Mouse (Mus musculus) MEL-GATA-1-ER (cell line): ENCODE data around the gene Dcp1b.
A peak's percentile ranks its signal among the peaks of the same experiment; 100 is the strongest.
"Not testable (repeated sequence)": the region's sequence is repeated elsewhere in the genome, so short reads cannot be mapped to it uniquely, and the experiment has no call there.

Source experiments
- DNase-seq: peaks from one replicate; pipeline ENCODE4 v3.0.0-alpha.2; 2012; ENCODE audit warnings: low read depth; ENCODE audit errors: extremely low read depth

Gene Dcp1b

DNA sequence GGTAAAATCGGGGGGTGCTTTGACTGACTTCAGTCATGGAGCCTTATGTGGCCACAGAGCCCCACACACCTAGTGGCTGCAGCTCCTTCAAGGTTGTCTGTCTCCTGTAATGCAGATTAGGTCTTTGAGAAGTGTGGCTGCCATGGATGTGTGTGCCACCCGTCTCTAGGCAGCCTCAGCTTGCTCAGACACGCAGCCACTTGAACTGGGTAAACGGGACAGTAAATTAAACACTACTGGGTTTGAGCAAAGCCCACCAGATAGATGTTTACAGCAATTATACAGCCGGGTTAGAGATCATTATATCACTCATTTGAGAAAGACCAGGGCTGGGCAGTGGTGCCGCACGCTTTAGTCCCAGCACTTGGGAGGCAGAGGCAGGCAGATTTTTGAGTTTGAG lies 19.5 kb downstream of the Dcp1b start:
- no peak for DNase-seq

DNA sequence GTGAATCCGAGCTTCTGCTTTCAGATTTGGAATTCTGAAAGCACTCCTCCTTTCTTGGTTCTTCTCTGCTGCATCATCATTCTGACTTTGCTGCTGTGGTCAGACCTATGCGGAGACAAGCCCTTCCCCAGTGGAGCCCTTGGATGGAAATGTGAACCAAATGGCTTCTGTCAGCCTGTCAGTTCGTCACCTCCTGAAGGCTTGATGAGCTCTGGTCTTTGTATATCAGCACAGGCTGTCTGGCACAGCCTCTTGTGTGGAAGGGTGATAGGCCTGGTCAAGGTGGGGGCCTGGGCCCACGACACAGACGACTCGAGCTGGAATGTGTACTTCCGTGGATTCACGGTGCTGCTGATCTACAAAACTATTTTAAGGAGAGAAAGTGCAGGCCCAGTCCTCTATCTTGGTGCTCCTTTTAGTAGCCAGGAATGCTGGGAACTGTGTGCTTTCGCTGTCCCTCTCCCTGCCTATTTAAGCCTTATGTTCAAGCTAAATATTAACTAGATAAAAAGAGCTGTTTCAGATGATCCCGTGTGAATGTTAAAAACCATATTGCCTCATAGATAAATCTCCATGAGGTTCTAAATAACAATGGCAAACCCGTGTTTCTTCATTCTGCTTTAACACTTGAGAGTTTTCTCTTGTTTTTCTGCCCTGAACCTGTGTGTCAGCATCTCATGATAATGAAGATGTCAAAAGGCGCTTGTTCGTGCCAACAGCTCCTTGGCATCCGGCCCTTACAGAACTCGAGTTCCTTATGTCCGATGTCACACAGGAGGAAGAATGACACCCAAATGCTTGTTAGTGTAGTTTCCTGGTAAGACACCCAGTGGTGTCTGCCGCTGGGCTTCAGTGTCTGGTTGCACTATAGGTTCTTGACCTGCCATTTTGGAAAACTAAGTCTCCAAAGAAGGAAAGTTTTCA lies 21.6 kb downstream of the Dcp1b start, which contains the start of gene Cacna1c:
Gene Cacna1c (minus strand): TSS at position 37 of the 924 bp plus-strand sequence.
- DNase-seq = no peak

DNA sequence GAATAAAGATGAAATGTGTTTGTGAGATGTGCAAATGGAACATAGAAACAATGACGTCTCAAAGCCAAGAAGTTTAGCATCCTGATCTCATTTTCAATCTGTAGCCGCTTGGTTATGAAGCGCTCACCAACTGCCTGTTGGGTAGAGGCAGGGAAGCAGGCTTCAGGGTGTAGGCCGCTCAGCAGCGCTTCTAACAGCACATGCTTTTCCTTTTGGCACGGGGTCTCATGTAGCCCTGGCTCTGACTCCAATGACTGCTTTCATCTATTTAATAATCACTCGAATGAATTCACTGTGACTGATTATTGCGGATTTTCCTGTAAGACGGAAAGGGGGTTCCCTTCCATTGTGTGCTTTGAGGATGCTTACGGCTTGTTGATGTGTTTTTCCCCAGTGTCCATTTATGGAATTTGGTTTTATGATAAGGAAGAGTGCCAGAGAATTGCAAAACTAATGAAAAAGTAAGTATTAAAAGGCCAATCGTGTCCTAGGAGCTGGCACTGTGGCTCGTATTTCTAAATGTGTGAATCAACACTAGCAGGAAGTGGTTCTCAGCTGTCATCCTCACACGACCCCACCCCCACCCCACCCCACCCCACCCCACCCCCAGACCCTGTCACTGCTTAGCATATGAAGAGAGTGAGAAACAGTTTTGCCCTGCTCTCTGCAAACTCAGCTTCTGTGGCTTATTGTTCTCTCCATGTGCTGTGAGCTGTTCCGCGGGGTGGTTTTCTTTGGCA lies 23.7 kb downstream of the Dcp1b start:
- DNase-seq = no peak

DNA sequence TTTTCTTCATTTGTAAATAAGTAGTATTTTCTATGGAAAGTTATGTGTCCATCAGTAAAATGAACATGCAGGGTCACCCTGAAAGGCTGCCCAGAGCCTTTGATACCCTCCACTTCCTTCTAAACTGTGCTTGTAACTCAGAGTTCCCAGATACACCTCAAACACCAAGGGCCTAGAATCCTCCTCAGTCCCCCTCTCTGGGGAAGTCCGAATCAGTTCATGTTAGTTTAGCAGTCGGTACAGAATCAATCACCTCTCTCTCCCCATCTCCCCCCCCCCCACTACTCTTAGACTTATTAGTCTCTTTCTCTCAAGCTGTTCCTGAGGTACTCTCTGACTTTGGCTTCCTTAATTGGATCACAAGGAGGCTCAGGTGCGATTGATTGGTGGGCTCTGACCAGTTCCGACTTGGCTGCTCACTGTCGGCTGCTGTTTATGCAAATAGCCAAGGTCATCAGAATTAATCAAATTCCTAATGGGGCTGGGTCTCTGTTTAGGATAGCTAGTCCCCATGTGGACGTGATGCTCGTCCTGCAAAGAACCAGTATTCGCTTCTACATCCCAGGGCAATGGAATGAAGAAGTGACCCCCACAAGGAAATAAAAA lies 24.3 kb downstream of the Dcp1b start:
- DNase-seq = no peak

DNA sequence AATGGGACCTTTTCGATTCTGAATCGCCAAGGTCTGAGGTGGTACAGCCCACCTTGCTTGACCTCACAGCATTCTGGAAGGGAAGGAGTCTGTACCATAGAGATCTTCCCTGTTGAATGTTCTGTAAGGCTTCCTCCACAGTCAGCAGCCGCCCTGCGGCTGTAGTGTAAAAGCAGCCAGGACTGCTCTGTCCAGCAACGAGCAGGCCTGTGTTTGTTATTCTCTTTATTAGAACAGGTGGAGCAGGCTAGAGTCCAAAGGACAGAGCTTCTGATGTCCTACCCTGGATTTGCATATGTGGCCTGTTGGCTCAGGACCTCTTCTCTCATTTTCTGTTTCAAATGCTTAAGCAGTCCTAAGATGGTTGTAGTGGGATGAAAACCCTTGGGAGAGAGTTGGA lies 25.3 kb downstream of the Dcp1b start:
- no peak for DNase-seq

DNA sequence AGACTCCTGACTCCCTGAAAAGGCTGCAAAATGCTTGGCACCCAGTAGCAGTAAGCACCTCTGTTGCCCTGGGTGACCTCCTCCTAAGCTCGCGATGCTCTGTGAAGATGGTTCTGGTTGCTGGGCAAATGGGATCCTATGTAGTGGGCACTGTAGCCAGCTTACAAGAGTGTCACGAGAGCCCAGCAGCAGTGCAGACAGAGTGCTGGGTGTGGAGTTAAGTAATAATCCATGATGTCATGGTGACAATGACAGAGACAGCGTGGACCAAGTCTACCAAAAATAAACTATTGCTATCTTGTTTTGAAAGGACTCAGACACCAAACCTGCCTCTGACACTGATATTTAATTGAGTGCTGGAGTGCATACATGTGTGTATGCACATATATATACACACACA lies 26.5 kb downstream of the Dcp1b start:
- DNase-seq = no peak

DNA sequence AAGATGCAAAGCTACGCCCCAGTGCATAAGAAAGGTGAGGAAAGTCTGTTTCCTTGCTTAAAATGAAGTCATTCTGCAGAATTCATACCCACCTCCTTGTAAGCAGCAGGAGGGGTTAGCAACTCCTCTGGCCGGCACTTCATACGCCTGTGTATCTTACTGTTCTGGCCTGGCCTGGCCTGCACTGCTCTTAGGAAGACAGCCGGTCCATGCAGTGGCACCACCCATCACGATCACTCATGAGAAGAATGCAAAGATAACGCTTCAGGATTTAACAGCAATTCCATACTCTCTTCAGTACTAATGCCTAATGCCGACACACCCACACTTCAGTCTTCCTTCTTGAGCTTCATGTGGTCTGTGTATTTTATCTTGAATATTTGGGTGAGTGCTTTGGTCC lies 29.2 kb downstream of the Dcp1b start:
- no peak for DNase-seq

DNA sequence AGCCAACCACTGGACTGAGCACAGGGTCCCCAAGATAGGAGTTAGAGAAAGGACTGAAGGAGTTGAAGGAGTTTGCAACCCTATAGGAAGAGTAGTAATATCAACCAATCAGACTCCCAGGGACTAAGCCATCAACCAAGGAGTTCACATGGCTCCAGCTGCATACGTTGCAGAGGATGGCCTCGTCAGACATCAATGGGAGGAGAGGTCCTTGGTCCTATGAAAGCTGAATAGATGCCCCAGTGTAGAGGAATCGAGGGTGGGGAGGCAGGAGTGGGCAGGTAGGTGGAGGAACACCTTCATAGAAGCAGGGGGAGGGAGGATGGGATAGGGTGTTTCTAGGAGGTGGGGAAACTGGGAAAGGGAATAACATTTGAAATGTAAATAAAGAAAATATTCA lies 29.9 kb downstream of the Dcp1b start:
- DNase-seq = no peak

DNA sequence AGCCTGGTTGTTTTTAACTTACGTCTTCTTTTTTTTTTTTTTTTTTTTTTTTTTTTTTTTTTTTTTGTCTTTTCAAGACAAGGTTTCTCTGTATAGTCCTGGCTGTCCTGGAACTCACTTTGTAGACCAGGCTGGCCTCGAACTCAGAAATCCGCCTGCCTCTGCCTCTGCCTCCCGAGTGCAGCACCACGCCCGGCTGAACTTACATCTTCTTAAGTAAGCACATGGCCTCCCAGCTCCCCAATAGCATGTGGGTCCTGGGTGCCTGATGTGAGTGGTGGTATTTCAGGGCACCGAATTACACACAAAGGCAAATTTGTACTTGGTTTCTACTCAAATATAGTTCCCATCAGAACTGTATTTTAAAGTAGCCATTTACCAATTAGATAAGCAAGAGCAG lies 31.0 kb downstream of the Dcp1b start:
- DNase-seq = not testable (repeated sequence)

DNA sequence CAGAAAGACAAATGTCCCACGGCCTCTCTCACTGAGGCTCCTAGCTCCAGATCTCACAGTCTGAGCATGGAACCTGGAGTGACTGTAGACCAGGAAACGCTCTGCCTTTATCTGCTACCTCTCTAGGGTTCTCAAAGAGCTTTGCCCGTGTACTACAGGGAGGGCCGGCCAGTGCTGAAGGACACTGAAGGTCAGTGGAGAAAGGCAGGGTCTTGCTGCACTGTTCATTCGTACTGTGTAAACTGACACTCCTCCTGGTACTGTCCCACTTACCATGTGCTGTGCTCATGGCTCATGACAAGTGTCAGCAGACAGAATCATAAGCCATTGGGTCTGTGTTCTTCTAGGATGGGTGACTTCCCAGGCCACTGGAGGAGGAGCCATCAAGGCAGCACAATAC lies 38.3 kb downstream of the Dcp1b start:
- no peak for DNase-seq

DNA sequence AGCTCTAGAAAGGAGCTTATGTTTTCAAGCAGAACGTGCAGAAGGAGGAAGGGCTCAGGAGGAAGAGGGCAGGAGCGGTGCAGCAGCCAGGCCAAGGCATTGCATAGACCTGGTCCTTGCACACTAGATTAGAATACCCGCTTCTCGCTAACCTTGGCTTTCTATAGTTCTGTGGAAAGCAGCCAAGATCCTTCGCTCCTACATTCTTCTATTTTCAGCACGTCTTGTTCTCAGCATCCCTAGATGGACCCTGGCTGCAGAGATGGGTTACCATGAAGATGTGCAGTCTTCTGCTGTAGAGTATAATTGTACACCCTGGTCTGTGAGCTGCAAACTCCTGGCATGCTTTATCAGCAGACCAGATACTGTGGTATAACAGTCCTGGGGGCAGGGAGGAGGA lies 39.1 kb downstream of the Dcp1b start:
- DNase-seq = no peak

DNA sequence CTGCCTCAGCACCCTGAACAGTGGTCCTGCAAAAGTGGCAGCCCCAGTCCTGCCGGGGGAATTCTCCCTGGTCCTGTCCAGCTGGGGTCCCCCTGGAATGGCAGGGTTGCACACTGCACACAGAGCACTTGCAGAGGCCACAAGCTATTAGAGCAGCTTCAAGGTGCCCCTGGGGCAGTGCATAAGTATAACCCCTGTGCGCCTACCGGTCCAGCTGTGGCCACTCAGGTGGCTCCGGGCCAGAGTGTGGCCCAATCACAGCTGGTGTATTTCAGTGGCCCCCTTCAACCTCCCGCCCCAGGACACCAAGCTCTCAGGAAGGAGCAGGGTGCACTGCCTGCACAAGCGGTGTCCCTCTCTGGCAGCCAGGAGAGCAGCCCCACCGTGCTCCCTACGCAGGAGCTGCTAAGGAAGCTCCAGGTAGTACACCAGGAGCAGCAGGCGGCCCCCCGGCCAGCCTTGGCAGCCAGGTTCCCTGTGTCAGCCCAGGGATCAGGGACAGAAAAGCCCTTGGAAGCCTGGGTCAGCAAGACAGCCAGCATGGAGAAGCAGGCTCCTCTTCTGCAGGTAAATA lies 40.1 kb downstream of the Dcp1b start:
- no peak for DNase-seq

DNA sequence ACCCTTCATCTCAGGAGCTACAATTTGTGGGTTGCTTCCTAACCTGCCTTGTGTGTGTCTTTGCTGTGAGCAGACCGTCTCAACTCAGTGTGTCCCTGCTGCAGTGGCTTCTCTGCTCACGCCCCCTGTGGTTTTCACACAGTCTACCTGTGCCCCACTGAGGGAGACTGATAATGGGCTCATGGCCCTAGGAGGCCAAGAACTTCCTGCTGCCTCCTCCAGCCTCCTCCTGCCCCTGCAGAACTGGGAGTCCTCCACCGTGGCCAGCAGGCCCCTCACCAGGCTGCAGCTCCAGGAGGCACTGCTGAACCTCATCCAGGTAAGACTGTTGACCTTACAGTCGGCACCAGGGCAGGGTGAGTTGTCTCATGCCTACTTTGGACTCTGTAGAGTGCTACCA lies 42.6 kb downstream of the Dcp1b start:
- DNase-seq = no peak

DNA sequence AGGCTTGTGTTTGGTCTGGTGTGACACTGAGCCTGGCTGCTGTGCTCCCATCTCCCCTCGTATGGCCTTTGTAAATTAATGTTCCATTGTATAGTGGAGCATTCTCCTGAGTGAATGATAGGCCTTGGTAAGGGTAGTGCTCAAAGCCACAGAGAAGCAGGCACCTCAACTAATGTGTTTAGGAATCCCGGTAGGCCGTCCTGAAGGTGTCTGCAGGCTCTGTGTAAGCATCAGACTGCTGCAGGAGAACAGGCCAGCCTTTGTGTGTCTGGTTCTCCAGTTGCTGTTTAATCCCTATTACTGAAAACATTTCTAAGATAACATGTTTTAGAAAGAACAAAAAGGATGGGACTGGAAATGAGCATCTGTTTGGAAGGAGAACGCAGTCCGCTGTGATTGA lies 43.5 kb downstream of the Dcp1b start:
- DNase-seq = no peak

DNA sequence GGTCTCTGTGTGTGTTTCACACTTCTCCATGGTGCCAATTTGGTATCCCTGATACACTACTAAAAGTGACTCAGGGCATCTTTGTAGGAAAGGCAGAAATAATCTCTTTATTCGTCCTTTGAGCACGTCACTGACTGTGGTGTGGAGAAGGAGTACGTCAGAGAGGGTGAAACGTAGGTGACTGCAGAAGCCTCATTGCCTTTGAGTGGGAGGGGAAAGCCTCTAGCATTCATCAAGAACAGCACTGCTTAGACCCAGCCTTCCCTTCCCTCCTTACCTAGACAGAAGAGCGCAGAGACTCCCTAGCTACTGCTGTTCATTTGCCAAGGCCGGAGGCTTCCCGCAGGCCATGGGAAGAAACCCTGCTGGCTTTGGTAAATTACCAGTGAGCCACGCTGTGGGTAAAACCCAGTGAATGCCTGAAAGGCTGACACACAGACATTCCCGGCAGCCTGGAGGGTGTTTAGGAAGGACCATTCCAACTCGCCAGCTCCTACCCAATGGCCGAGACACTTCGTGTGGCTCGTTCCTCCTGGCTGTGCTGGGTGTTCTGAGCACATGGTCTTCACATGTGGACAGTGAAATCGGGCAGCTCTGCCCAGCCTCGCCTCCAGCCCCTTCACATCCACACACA lies 44.3 kb downstream of the Dcp1b start:
- DNase-seq = no peak

DNA sequence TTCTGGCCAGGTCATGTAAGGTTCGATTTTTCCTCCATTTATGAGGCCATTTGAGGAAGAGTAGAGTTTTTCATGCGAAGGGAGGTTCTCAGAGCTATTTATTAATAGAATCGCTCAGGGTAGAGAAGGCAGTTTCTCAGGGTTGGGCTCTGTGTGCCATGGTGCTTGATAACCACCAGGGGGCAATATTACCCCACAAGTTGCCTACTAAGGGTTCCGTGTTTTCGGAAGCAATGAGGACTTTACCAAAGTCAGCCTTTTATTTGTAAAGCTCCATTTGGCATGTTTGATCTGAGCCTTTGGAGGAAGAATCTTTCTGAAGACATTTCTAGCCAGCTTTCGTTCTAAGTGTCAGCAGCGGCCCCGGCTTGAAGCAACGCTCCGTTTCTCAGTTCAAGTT lies 45.2 kb downstream of the Dcp1b start:
- peak; percentile 19 for DNase-seq

DNA sequence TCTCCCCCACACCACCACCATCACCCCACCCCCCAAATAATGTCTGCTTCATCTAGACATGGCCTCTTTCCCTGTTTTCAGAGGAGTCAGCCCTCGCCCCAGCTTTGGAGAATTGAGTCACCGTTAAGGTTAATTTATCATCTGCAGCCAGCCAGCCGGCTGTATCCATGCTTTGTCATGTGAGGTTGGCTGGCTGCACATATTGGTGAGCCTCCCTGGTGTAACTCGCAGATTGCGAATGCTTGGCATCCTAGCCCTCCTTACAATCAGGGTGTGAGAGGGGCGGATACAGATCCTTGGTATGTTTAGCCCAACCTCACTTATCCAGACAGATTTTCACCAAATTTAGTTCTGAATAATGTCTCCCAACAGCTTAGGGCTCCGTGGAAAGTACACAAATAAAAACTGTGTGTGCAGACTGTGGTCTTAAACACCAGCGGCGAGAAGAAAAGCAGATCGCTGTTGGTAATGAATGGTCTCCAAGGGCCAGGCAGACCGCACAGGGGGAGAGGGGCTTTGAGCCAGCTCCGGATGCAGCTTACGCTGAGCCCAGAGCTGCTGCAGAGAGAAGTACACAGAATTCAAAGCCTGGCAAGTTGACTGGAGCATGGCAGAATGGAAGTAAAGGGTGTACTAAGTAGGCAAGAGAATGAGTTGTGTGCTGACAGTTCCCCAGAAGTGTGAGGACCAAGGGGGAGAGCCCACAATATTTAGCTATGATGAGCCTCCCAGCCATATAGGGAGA lies 49.6 kb downstream of the Dcp1b start:
- no peak for DNase-seq

DNA sequence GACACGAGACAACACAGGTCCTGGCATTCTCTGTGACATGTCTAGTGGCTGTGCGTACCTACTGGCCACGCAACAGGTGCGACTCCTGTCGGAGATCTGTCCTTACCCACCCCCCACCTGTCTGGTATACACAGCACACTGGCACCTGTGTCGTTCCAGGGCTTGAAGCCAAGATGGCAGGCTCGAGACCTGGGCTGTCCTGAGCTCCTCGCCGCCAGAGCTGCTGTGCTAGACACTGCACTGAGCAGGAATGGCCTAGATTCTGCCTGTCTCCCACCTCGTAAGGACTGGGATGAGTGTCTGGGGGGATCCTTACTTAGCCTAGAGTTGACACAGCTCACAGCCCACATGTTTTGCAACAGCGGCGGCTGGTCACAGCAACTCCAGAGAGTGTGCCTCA lies 50.2 kb downstream of the Dcp1b start:
- no peak for DNase-seq

DNA sequence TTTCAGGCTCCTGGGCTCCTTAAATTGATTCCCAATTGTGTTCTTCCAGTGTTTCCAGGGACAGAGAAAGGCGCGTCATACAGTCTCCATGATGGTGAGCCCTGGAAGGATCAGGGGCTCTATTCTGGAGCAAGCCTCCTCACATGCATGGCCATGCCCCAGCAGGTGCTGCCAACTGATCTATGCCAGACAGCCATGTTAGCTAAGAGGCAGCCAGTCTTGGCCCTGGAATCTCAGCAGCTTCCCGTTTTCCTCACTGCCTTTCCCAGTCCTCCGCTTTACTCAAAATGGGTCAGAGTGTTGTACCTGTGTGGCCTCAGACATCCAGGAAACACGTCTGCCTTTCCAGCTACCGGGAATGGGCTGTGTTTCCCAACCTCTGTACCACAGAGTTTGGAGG lies 50.7 kb downstream of the Dcp1b start:
- DNase-seq = no peak

DNA sequence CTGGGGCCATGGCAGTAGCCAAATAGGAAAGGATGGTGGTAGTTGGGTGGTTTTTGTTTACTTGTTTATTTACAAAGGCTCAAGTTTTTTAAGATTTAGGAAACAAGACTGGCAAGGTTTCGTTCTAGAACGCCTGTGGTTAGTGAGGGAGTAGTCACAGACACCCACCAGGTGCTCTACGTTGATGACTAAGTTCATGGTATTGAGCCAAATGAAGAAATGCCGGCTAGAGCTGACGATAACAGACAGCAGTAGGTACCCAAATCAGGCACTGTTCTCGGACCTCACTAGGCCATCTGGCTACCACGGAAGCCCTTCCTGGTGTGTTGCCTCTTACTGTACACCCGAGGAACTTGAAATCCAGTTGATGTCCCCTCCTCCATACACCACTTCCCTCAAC lies 51.9 kb downstream of the Dcp1b start:
- no peak for DNase-seq
